In genomic region chr2:118529466-118530181, GRCm38 (mm10) we compare ENCODE assay signal across 8 mouse cellular contexts. TPM values are rescaled to one million over a fixed set of nuclear protein-coding genes. Genes with fewer than 3 reads are reported as not detected.
A peak's percentile ranks its signal among the peaks of the same experiment; 100 is the strongest.
DNase-seq lines count a peak whose midpoint lies in the region; ATAC-seq lines count a peak whose summit lies in the region.

No protein-coding gene starts in this region.

- no peak overlapping the region for H3K4me2 ChIP-seq in intestine, embryonic 14.5 days (ENCODE audit: low read length)
- no peak overlapping the region for H3K4me2 ChIP-seq in liver, embryonic 13.5 days

- WGBS in intestine, embryonic 14.5 days: 19% methylated on average over 7 of the region's 7 CpGs
- 55% methylated on average over 7 of the region's 7 CpGs for WGBS in liver, embryonic 13.5 days (ENCODE audit: insufficient replicate concordance)

- no peak; the same call in 1 of the 2 replicates for ATAC-seq in intestine, embryonic 14.5 days (replicated peaks; ENCODE audit: low FRiP score, low TSS enrichment, low read depth)
- ATAC-seq in liver, embryonic 13.5 days (ENCODE audit: low read depth): peak; percentile 75
- ATAC-seq in megakaryocyte-erythroid progenitor cell, adult 5-6 weeks (replicated peaks; ENCODE audit: low FRiP score, low TSS enrichment, poor library complexity, severe bottlenecking): no peak

- H3K9me3 ChIP-seq in intestine, embryonic 14.5 days (ENCODE audit: control insufficient read depth, low read length): no peaks in the 10 kb centered on the region
- H3K9me3 ChIP-seq in liver, embryonic 13.5 days (replicated peaks): no peaks in the 10 kb centered on the region

- H3K4me3 ChIP-seq in intestine, embryonic 14.5 days (ENCODE audit: low read depth, low read length): no peak overlapping the region
- no peak overlapping the region for H3K4me3 ChIP-seq in liver, embryonic 13.5 days (replicated peaks)

- peak; percentile 85 for DNase-seq in adrenal gland, adult 2 months
- DNase-seq in adrenal gland, postnatal 4 days (ENCODE audit: low spot score in 2 of 2): no peak
- DNase-seq in gastrocnemius, postnatal 25 days: peak; percentile 84
- no peak for DNase-seq in intestine, embryonic 14.5 days (ENCODE audit: low spot score)
- DNase-seq in liver, embryonic 13.5 days: no peak
- DNase-seq in retina, embryonic 14.5 days (ENCODE audit: low spot score): peak; percentile 55
- DNase-seq in cerebellum, adult 11 months: no peak

- H3K9ac ChIP-seq in intestine, embryonic 14.5 days (ENCODE audit: low read length): no peak overlapping the region
- H3K9ac ChIP-seq in liver, embryonic 13.5 days: 0 out of 2 replicates have a peak overlapping the region, but pooled peaks have one; percentile 34

- peak overlapping the region; percentile 10; the same call in 1 of the 2 replicates for H3K27ac ChIP-seq in intestine, embryonic 14.5 days (ENCODE audit: low read depth)
- peak overlapping the region; percentile 74 for H3K27ac ChIP-seq in liver, embryonic 13.5 days

- H3K36me3 ChIP-seq in intestine, embryonic 14.5 days (ENCODE audit: control insufficient read depth, insufficient read depth, low read length): peaks cover 17% of the 10 kb centered on the region
- H3K36me3 ChIP-seq in liver, embryonic 13.5 days: no peaks in the 10 kb centered on the region

- H3K27me3 ChIP-seq in intestine, embryonic 14.5 days (replicated peaks; ENCODE audit: control insufficient read depth, insufficient read depth, low read length): no peaks in the 10 kb centered on the region
- no peaks in the 10 kb centered on the region for H3K27me3 ChIP-seq in liver, embryonic 13.5 days

- H3K4me1 ChIP-seq in intestine, embryonic 14.5 days (replicated peaks; ENCODE audit: control insufficient read depth, insufficient read depth, low read length): peaks cover 51% of the 10 kb centered on the region
- peaks cover 29% of the 10 kb centered on the region for H3K4me1 ChIP-seq in liver, embryonic 13.5 days (replicated peaks)

RNA-seq across cellular contexts. Expression of gene Bmf, which starts 19.9 kb away (rescaled TPM):
- total RNA-seq in adrenal gland, adult 2 months (2021): 10 to 100 TPM in 1 of 2 experiments, 1 to 10 TPM in 1; 8.9 to 15.9 TPM
- polyA plus RNA-seq in adrenal gland, adult 2 months (2012; rRNA removed): 29.6 and 31.1 TPM in 2 replicates
- total RNA-seq in adrenal gland, postnatal 4 days (2021): 10 to 100 TPM; 30.9 to 35.7 TPM
- total RNA-seq in gastrocnemius, postnatal 25 days (2021): 1 to 10 TPM; 3.4 to 4.7 TPM
- 4.9 and 5.0 TPM in 2 replicates for polyA plus RNA-seq in intestine, embryonic 14.5 days (2014; fragmentation: Nextera tagmentation; extraction: Ambion mirVana)
- polyA plus RNA-seq in liver, embryonic 13.5 days (2015; fragmentation: Nextera tagmentation; extraction: Ambion mirVana): 0.27 and 0.75 TPM in 2 replicates
- 1.2 TPM in 1 of 2 replicates, not detected in the other for total RNA-seq in megakaryocyte-erythroid progenitor cell, adult 5-6 weeks (2014; fragmentation: Nextera tagmentation)
- 1.3 and 2.1 TPM in 2 replicates for total RNA-seq in megakaryocyte-erythroid progenitor cell, adult 5-6 weeks (2017)

RNA-seq across cellular contexts. Expression of gene Srp14, which starts 50.1 kb away (rescaled TPM):
- total RNA-seq in adrenal gland, adult 2 months (2021): 100 to 1,000 TPM; 181 to 246 TPM
- polyA plus RNA-seq in adrenal gland, adult 2 months (2012; rRNA removed): 45.7 and 48.2 TPM in 2 replicates
- total RNA-seq in adrenal gland, postnatal 4 days (2021): 100 to 1,000 TPM; 143 to 152 TPM
- total RNA-seq in gastrocnemius, postnatal 25 days (2021): 100 to 1,000 TPM; 129 to 134 TPM
- polyA plus RNA-seq in intestine, embryonic 14.5 days (2014; fragmentation: Nextera tagmentation; extraction: Ambion mirVana): 203 and 215 TPM in 2 replicates
- 120 and 130 TPM in 2 replicates for polyA plus RNA-seq in liver, embryonic 13.5 days (2015; fragmentation: Nextera tagmentation; extraction: Ambion mirVana)
- total RNA-seq in megakaryocyte-erythroid progenitor cell, adult 5-6 weeks (2014; fragmentation: Nextera tagmentation): 137 and 155 TPM in 2 replicates
- 129 and 225 TPM in 2 replicates for total RNA-seq in megakaryocyte-erythroid progenitor cell, adult 5-6 weeks (2017)

Comparison
In these comparisons a context has a peak if more than half of its experiments do, and no peak if none do; other contexts are left out.
1. DNase-seq: peak in adrenal gland, adult 2 months (single experiment), gastrocnemius, postnatal 25 days (single experiment) and retina, embryonic 14.5 days (single experiment); none in adrenal gland, postnatal 4 days (0 of 2), intestine, embryonic 14.5 days (single experiment), liver, embryonic 13.5 days (single experiment) and cerebellum, adult 11 months (single experiment).